Mouse (Mus musculus) right cerebral cortex, postnatal 14 days (tissue): Measurements from ENCODE around the gene Ppp2r3a.

Experiments used
- DNase-seq: peaks from one replicate; pipeline ENCODE4 v3.0.0; 2022

Ppp2r3a gene

GRCm38 (mm10) chr9:101152872-101153271 is 98.7 kb downstream of the Ppp2r3a start:
- DNase-seq = no peak

- no peak for DNase-seq
Measured at GRCm38 (mm10) chr9:101143635-101144034, 108.0 kb downstream of the Ppp2r3a start.

- DNase-seq = no peak
Measured at GRCm38 (mm10) chr9:101114182-101114884, 137.3 kb downstream of the Ppp2r3a start.

- DNase-seq = no peak
Measured at GRCm38 (mm10) chr9:101113317-101113716, 138.3 kb downstream of the Ppp2r3a start.

- DNase-seq = no peak
Measured at GRCm38 (mm10) chr9:101110013-101110412, 141.6 kb downstream of the Ppp2r3a start.

- no peak for DNase-seq
Measured at GRCm38 (mm10) chr9:101107386-101107785, 144.2 kb downstream of the Ppp2r3a start.

- DNase-seq = no peak
Measured at GRCm38 (mm10) chr9:101105735-101106134, 145.9 kb downstream of the Ppp2r3a start.

- DNase-seq = no peak
Measured at GRCm38 (mm10) chr9:101104931-101105330, 146.7 kb downstream of the Ppp2r3a start.

- no peak for DNase-seq
Measured at GRCm38 (mm10) chr9:101102288-101102687, 149.3 kb downstream of the Ppp2r3a start.

GRCm38 (mm10) chr9:101101547-101101946 is 150.0 kb downstream of the Ppp2r3a start:
- no peak for DNase-seq

GRCm38 (mm10) chr9:101100163-101100562 is 151.4 kb downstream of the Ppp2r3a start:
- DNase-seq = no peak

GRCm38 (mm10) chr9:101099445-101099844 is 152.2 kb downstream of the Ppp2r3a start:
- no peak for DNase-seq

GRCm38 (mm10) chr9:101097542-101097941 is 154.1 kb downstream of the Ppp2r3a start:
- DNase-seq = no peak

- DNase-seq = no peak
Measured at GRCm38 (mm10) chr9:101096461-101096860, 155.1 kb downstream of the Ppp2r3a start.

GRCm38 (mm10) chr9:101095425-101095824 is 156.2 kb downstream of the Ppp2r3a start:
- DNase-seq = no peak

GRCm38 (mm10) chr9:101083728-101084127 is 167.9 kb downstream of the Ppp2r3a start:
- DNase-seq = no peak

- DNase-seq = no peak
Measured at GRCm38 (mm10) chr9:101080046-101080685, 171.4 kb downstream of the Ppp2r3a start.

- no peak for DNase-seq
Measured at GRCm38 (mm10) chr9:101078579-101078978, 173.0 kb downstream of the Ppp2r3a start.

- no peak for DNase-seq
Measured at GRCm38 (mm10) chr9:101077486-101077885, 174.1 kb downstream of the Ppp2r3a start.

GRCm38 (mm10) chr9:101076095-101076875 is 175.3 kb downstream of the Ppp2r3a start:
- DNase-seq = no peak

- DNase-seq = no peak
Measured at GRCm38 (mm10) chr9:101075694-101076093, 175.9 kb downstream of the Ppp2r3a start.

- no peak for DNase-seq
Measured at GRCm38 (mm10) chr9:101075091-101075581, 176.5 kb downstream of the Ppp2r3a start.

- DNase-seq = peak; percentile 85
Measured at GRCm38 (mm10) chr9:101074332-101075021, 177.1 kb downstream of the Ppp2r3a start.
